Mouse (Mus musculus) adrenal gland, postnatal 10 days (tissue): ENCODE measurements around the gene Gmnc. TPM values are rescaled to one million over a fixed set of nuclear protein-coding genes. Genes with fewer than 3 reads are reported as not detected.
A peak's percentile ranks its signal among the peaks of the same experiment; 100 is the strongest.

ENCODE experiments used
- DNase-seq: peaks from one replicate; pipeline ENCODE4 v3.0.0; 2021; ENCODE audit warnings: mixed read lengths
- long read RNA-seq, 2 experiments: library from polyadenylated mRNA; stranded (forward); transcript quantifications; one replicate each; pipeline ENCODE4 v2.0.0; 2021
- total RNA-seq, 2 experiments: library from RNA; stranded (reverse); gene quantifications; 2 replicates each; pipeline ENCODE4 v1.2.3; 2021

Gene Gmnc
- total RNA-seq = not detected
- long read RNA-seq, experiment 1 = 0 reads
- long read RNA-seq, experiment 2 = 0 reads

DNA sequence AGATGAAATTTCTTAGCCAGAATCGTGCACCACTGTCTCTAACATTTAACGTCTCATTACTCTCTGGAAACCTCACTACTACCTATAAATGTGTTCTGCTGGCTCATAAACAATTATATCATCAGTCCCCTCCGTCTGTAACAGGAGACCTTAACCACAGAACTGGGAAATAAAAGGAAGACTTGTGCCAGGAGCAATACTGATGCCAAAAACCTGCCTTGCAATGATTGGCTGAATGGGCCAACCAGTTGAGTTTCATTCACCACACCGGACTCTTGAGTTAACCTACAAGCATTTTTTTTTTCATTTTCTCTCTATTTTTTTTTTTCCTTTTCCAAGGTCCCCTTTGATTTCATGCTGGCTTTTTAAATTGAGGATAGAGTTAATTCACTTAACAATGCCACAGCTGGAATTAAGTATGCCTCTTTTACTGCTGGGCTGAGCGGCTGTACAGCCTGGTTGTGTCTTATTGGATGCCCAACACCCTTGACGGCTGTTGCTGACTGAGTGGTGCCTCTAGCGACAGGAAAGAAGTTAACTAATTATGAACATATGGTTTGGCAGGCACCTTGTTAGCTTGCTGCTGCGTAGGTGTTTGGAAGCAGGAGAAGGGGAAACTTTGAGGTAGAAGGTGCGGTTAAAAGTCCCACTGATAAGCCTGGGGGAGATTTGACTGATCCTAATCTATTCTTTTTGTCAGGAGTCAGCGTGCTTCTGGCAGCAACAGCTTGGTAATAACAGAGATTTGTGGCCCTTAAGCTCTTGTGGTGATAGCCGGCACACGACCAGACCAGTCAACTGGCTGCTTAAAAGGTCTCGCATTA lies at the start of gene Gmnc:
Gene Gmnc (minus strand): TSS at position 176 of the 824 bp plus-strand sequence.
- no peak for DNase-seq

DNA sequence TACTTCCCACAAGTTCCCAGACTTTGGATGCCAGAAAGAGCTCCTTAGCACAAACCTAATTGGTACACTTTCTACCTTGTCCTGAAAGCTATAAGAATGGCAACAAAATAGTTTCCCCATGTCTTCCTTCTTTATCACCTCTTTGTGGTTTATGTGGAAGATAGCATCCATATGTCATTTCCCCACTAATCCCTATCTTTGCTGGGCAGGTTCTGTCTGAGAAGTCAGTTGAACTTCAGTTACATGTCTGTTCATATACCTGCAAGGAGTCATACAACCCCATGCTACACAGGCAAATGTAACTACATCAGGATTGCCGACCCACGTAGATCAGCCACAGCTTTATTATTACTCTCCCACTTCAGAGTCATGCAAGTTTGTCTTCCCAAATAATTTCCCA lies 35.8 kb upstream of the Gmnc start:
- no peak for DNase-seq

DNA sequence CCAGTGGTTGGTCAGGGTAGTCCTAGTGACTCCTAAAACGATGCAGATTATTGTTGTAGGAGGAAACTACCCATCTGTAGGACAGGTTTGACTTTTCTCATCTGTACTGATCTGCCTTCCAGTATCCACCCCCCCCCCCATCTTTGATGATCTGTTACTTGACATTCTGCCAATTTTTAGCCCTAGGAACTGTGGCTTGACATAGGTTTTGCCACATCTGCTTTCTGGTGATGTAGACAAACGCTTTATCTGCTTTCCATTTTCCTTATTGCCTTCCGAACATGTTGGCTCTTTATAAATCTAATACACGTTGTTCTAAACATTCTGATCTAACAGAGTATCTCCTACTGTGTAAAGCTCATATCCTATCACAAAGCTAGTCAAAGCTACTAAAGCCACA lies 34.8 kb upstream of the Gmnc start:
- DNase-seq = no peak

DNA sequence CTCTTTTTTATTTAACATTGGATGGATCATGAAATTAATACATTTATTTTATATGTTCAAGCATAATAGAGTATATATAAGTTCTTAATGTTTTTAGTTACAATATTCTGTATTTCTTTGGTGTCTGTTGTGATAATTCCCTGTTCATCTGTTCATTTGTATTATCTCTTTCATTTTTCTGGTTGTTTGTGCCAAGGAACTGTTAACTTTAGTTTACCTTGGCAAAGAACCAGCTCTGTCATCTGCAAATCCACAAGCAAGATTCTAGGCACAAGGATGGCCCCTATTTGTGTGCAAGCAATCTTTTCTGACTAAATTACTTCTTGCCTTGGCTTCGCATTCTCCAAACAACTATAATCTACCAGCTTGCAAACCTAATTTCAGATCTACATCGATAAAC lies 31.3 kb upstream of the Gmnc start:
- no peak for DNase-seq

DNA sequence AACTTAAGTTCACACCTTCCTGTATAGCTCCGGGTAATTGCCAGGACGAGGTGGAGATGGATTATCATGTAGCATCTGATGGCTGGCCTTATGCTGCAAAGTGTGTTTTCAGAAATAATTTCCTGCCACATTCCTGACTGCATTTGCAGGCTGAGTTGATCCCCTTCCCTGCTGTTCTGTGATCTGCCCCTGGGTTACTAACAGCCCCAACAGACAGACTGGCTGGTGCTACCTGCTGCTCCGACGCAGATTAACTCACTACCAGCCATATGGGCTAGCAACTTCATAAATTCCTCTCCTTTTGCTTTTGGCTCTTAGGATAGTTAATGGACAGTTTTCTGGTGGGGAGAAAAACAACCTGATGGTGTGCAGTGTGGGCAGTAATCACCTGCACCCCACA lies 25.9 kb upstream of the Gmnc start:
- no peak for DNase-seq

DNA sequence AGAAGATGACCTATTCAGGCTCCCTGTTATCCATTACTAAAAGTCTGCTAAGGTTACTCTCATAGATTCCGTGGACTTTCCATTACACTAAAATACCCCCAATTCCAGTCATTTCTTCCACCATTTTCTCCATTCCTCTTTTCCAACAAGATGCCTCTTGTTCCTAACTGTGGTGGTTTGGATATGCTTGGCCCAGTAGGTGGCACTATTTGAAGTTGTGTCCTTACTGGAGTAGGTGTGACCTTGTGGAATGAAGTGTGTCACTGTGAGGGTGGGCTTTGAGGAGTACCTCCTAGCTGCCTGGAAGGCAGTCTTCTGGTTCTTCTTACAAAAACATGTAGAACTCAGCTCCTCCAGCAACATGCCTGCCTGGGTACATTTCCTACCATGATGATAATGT lies 11.3 kb upstream of the Gmnc start:
- no peak for DNase-seq

DNA sequence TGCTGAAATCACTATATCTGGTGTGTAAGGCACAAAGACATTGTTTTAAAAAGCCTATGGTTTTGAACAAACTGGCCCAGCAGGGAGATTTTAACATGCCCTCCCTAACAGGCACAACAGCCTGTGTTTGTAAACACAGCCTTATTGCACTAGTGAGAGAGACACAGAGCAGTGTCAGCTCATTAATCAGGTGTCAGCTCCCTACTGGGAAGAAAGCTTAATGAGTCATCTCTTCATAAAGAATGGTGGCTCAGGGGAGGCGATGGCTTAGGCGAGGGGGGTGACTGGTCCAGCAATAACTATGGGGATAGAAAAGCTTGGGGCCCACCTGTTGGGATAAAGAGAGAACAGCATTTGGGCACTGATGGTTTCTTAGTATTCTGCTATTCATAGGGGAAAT lies 8.1 kb upstream of the Gmnc start:
- DNase-seq = no peak

DNA sequence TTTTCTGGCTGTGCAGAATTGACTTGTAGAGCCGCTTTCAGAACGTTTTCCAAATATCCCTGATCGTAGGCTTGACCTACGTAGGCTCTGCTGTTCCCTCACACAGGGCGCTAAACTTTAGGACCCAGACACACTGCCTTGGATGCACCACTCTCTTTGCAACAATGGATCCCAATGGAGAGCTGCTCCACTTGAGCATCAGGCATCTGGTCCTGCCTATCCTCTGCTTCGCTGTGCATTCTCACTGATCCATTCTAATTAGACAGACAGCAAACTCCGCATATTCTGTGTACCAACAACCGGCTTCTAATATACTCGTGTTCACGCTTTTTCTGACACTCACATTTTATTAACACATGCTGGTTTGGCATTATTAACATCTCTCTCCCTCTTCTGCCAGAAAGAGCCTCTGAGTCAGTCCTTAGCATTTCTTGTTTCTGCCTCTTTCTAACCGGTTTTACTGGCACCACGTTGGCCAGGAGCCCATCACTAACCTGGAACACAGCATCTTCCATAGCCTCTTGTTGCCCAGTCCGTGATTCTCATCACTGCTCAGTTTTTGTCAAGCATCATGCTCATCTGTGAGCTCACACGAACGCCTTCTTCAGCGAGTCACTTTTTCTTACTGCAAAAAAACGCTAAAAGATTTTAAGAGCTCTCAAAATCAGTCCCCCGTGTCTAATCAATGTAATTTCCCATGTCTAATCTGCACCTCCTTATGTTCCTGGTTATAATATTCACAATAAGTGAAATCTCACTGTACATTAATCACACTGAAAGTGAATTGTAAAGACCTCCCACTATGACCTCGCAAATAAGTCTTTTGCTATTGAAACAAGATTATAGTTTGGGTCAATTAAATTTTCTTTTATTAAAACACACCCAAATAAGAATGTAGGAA lies 1.8 kb downstream of the Gmnc start:
- no peak for DNase-seq

DNA sequence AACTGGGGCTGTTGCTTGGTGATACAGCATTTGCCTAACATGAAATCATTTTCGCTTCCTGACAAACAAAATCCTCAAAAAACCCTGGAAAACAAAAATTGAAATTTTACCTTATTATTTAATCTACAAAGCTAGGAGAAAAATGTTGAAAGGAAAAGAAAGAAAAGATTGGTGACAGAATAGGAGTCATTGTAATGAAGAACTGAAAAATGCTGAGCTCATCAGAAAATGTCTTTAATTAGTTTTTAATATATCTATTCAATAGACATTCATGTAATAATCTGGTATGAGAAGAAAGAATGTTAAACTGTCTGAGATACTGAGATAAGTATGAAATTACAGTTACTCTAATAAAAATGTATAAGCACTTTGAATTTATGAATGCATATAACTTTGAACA lies 3.3 kb downstream of the Gmnc start:
- no peak for DNase-seq

DNA sequence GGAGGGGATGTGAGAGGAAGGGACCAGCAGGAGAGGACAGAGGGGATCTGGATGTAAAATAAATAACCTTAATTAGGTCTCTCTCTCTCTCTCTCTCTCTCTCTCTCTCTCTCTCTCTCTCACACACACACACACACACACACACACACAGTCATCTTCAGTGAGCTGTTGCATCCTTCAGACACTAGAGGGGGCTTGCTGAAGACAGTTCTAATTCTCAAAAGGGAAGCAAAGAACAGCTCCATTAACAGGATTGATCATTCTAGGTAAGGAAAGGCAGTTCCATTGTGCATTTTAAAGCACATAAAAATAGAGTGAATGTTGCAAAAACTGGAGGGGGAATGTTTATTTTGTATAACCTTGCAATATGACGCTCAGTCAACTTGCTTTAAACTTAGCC lies 5.7 kb downstream of the Gmnc start:
- no peak for DNase-seq

DNA sequence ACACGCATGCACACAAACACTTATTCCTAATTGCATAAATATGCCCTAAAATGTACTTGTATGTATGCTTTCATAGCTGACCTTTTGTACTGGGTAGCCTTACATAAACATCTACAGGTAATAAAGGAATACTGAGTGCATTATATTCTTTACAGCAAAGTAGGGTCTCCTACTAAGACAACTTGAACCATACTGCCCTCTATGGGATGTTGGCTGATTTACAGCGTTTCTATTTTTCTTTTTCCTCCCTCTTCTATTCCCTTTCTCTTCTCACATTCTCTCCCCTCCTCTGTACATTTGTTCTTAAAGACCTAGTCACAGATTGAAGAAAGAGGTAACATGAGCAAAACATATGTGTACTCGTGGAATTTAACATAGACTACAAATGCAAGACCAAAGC lies 9.3 kb downstream of the Gmnc start:
- DNase-seq = no peak

DNA sequence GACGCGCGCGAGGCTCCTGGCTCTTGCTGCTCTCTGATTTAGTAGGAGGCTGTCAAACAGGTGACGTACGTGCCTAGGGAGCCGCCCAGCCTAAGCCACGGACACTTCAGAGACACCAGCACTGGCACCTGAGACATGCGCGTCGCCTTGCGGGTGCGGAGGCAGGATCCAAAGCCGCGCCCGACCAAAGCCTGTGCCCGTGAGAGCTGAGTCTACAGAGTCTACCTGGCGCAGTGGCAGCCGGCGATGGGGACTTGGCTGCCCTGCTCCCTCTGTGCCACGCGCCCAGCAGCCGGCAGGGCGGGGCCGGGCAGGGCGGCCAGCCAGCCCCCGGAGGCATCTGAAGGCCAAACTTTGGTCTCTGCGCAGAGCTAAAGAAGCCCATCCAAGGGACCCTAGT lies 23.5 kb downstream of the Gmnc start:
- peak; percentile 37 for DNase-seq

DNA sequence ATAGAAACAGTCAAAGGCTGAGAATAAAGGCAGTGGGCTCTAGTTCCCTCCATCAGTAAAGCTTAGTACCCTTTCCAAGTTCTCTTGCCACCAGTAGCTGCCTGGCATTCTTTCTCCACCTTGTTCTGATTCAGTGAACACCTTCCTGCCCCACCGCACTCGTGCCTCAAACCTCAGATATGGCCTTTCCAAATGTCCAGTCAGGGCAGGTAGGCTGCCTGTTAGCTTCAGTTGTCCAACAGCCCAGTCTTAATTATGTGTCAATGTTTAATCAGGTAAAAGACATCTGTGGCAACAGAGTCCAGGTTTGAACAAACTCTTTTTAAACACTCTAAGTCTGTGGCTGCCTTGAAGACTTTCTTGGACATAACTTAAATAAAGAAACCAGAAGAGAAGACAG lies 24.6 kb downstream of the Gmnc start:
- DNase-seq = no peak

DNA sequence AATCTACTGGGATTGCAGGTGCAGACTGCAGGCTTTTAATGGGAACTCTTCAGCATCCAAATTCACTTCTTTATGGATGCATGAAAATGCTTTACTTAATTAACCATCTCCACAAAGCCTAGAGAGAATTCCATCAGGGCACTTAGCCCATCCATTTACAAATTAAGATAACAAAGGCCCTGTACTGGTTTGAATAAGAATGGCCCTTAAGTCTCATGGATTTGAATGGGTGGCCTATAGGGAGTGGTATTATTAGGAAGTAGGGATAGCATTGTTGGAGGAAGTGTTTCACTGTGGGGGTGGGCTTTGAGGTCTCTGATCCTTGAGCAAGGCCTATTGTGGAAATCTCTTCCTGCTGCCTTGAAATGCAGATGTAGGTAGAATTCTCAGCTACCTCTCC lies 29.5 kb downstream of the Gmnc start:
- DNase-seq = no peak

DNA sequence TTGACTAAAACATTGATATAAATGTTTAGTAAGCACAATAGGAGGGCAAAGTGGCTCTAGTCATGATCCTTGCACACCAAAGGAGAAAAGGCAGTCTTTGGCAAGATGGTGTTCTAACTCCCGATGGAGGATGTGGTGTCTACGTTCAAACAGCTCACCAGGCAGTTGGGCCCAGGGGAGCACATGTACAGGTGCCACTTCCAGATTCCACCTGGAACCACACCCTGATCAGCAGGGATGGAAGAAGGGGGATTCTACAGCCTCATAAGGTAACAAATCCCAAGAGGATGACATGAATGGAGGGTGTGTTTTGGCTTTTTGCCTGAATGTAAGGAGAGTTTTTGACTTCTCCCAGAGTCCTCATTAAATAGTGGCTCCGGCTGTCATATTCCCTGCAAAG lies 39.9 kb downstream of the Gmnc start:
- no peak for DNase-seq

DNA sequence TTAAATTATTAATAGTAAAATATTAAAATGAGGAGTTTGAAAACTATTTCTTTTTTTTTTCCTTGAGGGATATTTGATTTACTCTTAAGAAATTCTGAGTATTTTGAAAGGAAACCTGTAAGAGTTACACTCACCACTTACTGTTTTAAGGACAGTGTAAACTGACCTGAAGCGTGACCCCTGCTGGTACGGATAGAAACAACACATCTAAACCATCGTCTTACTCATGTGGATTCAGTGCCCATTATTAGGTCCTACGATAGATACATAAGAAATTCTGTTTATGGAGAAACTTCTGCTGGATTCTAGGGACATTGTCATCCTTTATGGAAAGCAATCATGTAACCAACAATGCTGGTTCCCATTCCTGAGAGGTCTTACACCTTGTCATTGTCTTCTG lies 41.2 kb downstream of the Gmnc start:
- peak; percentile 15 for DNase-seq

DNA sequence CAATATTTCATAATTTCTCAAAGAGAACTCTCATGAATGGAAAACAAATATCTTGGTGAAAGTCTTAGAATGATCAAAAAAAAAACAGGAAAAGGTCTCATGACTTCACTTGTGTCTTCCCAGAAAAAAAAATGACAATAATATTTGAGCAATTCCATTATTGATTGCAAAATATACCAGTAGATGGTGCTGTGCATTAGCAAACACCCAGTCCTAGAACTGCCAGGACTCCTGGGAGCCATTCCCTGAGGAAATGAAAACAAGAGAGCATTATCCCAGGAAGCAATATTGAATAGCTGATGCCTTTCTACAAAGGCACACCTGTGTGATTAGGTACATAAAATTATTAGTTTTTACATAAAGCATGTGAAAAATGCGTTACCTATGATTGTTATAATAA lies 87.5 kb downstream of the Gmnc start:
- DNase-seq = peak; percentile 1

DNA sequence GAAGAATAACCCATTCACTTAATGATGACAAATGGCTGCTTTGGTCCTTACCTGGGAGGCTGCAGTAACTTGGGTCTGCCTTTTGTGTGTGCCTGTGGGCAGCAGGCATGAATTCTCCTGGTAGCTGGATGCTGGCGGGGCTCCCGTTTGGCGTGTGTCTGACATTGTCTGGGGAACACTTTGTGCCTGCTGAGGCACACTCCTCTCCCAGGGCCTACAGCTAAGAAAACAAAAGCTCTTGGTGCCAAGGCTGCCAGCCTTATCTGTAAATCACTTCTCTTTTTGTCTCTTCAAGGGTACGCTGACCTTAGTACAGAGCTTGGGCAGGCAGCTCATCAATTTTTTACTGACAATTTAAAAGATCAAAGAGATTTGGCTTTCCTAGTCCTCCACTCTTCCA lies 90.0 kb downstream of the Gmnc start:
- DNase-seq = peak; percentile 78

DNA sequence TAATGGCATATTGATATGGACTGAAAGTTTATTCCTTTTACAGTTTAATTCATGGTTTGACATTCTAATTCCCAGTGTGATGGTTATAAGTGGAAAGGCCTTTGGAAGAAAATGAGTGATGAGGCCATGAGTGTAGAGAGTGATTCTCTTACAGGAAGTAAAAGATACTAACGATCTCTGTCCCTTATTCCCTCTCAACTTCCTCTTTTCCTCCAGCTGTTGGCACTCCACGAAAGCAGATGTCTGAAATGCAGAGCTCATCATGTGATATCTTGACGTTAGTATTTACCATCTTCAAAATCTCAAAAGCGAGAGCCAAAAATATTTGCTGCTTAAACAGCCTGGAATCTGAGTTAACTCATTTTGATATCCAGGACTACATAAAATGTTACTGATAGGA lies 105.1 kb downstream of the Gmnc start:
- DNase-seq = no peak

DNA sequence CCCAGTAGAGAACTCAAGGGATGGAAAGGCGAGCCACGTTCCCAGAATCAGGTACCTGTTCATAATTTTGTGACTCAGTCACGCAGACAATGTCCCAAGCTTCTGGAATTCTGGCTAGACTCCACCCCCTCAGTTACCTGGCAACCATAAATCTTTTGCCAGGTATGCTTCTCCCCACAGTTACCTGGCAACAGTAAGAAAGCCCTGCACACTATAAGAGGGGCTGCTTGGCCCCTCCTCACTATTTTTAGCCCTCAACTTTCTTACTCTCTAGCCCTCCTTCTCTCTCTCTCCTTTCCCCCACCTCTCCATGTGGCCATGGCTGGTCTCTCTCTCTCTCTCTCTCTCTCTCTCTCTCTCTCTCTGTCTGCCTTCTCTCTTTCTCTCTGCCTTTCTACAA lies 114.6 kb downstream of the Gmnc start:
- no peak for DNase-seq
